Mouse (Mus musculus): ENCODE data around the gene Chst15. TPM values are rescaled to one million over a fixed set of nuclear protein-coding genes. Genes with fewer than 3 reads are reported as not detected.
A peak's percentile ranks its signal among the peaks of the same experiment; 100 is the strongest.

The Chst15 gene
- total RNA-seq, 2 experiments from 2014 or later = 11.8 to 12.4 TPM

DNA sequence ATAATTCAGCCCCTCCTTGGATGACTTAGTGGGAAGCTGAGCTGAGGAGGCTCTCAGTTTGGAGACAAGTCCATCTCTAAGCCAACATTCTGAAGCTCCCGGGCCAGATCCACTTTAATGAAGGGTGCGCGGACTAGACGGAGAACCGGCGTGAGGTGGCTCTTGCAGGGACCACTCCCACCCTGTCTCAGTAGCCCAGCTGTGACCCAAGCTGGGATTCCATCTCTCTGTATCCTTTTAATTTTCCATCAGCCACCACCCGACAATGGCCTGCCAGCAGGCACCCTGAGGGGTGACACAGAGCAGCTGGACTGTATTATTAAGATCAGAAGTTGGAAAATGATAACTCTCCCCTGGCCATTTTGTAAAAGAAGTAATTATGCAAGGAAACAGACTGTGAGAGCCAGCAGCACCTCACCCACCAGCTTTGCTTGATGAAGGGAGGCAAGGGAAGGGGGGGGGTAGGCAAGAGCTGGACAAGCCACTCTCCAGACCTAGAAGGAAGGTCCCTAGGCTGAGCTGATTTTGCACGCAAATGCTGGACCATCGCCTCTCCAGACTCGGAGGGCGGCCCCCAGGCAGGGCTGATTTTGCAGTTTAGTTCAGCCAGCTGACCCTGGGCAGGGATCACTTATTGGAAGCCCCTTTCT lies 20.4 kb upstream of the Chst15 start:
- no peak for DNase-seq
- intact Hi-C loops (cut with DNase I) = no loop called here

DNA sequence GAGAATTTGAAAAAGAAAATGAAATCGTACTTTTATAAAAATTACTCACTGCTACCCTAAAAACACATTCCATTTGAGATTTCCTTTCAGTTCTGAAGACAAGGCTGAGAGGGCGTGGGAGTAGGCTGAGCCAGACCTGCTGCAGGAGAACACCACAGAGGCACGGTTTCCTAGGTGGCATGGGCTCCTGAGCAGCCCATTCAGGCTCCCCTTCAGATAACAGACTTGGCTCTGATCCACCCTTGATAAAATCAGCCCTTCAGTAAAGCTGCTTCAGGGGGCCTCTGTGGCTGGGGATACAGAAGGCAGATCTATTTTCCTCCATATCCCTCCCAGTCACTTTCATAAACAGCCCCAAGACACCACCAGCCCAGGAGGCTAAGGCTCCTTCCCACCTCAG lies 19.8 kb upstream of the Chst15 start:
- intact Hi-C loops (cut with DNase I) = no loop called here
- no peak for DNase-seq

DNA sequence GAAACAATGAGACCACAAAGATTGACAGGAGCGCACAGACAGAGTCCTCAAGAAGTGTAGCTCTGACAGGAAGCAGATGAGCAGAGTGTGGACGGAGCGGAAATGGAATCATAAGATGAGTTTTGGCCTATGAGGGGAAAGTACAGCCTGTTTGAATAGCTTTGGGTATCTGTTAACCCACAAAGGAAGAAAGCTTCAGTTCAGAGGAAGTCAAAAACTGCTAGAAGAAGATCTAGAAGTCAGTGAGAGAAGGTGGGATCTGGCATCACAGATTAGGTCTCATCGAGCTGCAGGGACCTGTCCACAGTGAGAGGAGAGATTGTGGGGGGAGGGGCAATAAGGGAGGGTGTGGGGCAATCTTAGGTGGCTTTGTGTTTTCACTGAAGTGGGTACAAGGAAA lies 18.3 kb upstream of the Chst15 start:
- intact Hi-C loops (cut with DNase I) = no loop called here
- DNase-seq = no peak

DNA sequence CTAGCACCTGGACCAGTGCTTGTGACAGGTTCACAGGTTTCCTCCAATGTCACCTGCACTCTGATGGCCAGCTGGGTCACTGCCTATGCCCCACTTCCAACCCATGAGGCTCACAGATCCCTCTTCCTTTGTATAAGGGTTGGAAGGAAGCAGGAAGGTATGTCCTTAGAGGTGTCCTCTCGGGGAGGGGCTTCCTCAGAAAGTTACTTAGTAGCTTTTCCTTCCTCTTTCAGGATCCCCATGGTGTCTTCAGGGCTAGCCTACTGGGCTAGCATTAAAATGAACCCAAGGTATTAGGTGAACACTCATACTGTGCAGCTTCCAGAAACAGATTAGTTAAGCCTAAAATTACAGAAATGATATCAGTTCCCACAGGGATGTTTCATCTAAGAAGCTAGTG lies 16.1 kb upstream of the Chst15 start:
- no peak for DNase-seq
- intact Hi-C loops (cut with DNase I) = no loop called here

DNA sequence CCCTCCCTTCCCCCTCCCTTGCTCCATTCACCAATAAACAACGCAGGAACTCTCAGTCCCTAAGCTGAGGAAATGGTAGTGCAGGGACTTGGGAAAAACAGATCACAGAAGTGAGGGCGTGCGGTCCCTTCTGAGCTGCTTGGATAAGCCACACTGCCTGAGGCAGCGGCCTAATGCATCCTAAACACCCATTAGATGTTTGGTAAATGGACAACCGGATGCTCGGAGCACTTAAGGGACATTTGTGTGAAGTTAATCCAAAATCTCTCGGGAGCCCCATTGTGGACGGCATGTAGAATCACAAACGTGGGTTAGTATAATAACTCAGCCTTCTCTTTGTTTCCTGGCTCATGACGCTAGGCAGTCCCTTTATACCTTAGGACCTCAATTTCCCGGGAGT lies 15.1 kb upstream of the Chst15 start:
- intact Hi-C loops (cut with DNase I) = no loop called here
- no peak for DNase-seq

DNA sequence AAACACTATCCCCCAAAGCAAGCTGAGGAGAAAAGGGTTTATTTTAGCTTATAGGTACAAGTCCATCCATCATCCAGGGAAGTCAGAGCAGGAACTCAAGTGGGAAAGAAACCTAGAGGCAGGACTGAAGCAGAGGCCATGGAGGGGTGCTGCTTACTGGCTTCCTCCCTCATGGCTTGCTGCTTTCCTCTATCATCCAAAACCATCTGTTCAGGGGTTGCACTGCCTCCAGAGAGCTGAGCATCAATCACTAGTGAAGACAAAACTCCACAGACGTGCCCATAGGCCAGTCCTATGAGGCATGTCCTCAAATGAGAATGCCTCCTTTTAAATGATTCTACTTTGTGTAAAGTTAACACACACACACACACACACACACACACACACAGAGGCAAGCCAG lies 13.2 kb upstream of the Chst15 start:
- intact Hi-C loops (cut with DNase I) = no loop called here
- DNase-seq = no peak

DNA sequence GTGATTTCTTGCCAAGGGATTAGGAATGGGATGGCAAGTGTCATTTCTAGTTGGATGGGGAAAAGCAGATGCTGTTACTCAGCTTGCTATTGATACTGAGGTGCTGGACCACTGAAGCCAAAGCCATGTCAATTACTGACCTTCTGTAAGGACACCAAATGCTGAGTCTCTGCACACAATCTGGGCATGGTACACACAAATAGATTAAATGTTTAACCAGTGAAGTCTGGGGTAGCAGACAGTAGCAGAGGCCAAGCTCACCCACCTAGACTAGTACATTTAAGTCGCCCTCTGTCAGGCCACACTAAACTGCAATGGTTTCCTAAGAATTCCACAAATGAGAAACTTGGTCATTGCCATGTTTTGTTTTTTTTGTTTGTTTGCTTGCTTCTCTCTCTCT lies 11.6 kb upstream of the Chst15 start:
- intact Hi-C loops (cut with DNase I) = no loop called here
- no peak for DNase-seq

DNA sequence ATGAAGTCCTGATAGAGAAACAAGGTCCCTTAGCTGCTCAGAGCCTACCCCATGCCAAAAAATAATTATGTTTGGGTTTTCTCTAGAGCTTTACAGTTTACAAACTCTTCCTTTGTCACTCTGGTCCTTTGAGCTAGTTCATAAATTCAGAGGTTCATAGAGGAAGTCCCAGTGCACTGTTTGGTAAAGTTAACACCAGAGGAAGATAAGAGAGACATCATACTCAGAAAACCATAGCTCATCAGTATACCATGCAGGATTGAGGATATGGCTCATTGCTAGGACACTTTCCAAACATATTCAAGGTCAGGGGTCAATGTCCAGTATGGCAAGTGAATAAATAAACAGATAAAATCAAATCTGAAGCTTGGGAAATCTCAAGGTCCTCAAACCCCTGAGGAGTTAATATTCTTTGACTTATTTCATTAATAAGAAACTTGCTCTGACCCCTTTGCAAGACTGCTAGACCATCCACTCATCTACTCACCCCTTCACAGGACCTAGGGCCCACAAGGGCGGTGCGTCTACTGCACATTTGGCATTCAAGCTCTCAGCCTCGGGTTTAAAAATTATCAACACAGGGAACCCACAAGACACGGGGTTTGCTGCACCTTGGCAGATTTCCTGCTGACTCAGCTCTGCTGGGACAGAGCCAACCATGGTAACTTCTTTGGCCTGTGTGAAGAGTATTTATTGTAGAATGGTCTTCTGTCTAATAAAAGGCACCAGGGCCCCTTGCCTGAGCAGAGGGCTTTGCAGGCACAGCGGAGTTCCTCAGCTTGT lies 8.7 kb upstream of the Chst15 start:
- intact Hi-C loops (cut with DNase I) = no loop called here
- peak; percentile 53 to 73 for DNase-seq

DNA sequence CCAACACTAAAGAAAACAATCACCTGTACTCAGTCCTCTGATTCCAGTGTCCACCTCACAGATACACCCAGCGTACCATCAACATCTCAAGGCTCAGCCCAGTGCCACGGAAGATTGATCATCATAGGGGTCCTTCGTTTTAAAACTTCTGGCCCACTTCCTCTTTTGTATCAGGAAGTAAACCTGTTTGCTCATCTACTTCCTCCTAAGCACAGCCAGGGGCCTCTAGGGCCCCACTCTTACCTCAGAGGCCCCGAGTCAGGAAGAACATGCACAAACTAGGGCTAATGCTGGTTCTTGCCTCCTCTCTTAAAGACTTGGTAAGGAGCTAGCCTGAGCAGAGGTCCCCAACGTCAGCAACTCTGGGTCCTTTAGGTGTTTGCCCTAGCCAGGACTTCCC lies 6.4 kb upstream of the Chst15 start:
- no peak for DNase-seq
- intact Hi-C loops (cut with DNase I) = no loop called here

DNA sequence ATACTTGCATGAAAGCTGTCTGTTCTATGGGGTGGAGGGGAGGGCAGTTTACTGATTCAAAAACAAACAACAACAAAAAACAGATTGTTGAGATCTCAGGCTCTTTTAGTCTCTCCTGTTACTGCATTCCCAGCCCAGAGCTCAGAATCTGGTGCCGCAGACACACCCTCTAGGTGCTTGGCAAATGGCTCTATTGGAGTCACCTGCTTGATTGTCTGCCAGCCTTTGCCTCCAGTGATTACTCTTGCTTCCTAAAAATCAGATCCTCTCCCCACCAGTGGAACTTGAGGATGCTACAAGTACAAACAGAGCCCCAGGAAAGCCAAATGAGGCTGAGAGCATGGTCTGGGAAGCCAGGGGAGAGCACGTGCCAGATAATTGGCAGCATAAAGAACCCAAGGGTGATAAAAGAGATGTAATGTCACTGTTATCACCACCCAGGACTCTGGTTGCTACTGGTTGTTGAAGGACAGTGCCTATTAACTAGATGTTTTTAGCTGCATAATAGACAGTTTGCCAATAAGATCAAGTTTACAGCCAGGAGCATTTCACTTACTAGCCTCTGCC lies 4.4 kb upstream of the Chst15 start:
- intact Hi-C loops (cut with DNase I) = no loop called here
- DNase-seq = no peak

DNA sequence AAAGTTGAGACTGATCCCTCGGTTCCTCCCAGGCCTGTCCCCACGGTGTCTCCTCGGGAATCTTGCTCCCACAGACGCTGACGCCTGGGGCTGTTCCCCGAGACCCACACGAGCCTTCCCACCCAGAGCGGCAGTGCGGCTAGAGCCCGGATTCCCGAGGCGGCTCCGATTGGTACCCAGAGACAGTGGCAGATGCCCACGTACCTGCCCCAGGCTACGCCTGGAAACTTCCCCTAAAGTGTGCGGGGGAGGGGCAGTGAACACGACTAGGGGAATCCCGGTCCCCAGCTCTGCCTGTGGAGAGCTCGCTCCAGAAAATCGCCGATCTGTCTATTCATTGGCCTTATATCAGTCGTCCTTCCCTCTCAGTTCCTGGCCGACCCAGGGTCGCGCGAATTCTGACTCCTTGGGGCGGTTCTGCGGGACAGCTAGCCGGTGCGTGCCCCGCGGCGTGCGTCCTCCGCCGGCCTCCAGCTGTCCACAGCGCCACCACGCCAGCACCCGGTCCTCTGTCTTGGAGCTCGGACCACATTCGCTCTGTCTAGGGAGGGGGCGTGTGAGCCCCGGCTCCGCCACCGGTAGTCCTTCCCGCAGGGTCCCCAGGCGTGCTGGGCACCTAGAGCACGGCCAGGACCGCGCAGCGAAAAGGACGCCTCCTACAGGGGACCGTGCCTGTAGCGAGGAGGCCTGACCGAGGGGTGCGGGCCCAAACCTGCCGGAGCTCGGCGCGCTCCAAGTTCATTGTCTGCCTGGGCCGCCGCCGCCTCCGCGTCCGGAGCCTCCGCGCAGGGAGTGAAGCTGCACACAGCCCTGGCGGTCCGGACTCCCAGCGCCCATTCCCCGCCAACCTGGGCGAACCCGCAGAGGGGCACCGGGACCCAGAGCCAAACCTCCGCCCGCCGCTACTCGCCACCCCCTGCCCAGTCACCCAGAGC lies 660 bp downstream of the Chst15 start:
- intact Hi-C loops (cut with DNase I) = loop anchor here (2.0 to 5.0 kb wide), 3 partner anchors 64 to 234 kb away; no protein-coding TSS in a partner anchor
- peak; percentile 72 to 73 for DNase-seq

DNA sequence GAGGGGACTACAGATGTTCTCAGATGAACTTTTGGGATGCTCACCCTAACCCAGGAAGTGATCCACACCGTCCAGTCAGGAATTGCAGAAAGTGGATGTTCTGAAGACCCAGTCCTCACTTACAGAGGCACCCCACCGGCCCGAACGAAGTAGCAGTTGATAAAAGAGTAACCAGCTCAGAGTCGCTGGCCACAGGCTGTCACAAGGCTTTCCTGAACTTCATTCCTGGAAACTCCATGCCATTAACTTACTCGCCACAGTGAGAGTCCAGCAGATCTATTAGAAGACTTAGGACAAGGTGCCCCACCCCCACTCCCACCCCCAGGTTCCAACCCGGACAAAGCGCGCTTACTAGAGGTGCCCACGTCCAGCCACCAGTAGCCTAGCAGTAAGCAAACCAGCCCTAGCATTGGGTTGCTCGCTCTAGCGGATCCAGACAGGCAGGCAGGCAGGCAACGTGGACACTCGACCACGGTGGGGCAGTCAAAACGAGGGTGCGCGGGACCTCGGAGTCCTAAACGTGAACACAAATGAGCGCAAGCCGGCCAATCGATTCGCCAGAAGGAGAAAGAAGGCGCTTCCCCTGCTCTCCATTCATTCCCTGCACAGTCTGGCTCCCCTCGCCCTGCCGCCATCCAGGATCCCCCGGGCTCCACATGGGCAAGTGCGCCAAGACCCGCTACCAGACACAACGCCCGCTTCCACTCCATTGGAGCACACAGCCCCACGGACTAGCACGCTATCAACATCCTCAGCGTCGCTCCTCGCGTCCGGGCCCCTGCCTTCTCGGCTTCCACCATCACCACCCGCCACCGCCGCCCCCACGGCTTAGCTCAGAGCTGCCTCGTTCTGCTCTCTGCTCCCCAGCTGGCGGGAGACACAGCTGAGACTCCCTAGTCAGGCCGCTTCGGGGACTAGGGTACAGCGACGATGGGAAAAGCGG lies 1.6 kb downstream of the Chst15 start:
- intact Hi-C loops (cut with DNase I) = loop anchor here (2.0 to 5.0 kb wide), 4 partner anchors 63 to 235 kb away; no protein-coding TSS in a partner anchor
- peak; percentile 69 to 79 for DNase-seq

DNA sequence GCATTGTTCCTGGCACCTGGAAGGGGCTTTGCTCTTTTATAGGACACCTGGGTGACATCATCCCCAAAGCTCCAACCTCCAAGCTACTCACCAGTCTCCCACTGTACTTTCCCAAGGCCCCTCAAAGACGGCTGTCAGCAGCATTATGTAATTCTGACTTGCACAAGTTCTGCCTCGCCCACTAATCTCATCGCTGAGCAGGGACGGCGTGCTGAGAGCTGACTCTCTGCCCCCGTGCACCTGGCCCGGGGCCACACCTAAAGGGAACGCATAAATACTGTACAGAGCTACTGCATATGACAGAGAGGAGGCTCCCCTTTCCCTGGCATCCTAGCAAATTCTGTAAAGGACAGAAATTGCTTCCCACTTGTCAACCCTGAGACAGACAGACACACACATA lies 4.6 kb downstream of the Chst15 start:
- intact Hi-C loops (cut with DNase I) = no loop called here

DNA sequence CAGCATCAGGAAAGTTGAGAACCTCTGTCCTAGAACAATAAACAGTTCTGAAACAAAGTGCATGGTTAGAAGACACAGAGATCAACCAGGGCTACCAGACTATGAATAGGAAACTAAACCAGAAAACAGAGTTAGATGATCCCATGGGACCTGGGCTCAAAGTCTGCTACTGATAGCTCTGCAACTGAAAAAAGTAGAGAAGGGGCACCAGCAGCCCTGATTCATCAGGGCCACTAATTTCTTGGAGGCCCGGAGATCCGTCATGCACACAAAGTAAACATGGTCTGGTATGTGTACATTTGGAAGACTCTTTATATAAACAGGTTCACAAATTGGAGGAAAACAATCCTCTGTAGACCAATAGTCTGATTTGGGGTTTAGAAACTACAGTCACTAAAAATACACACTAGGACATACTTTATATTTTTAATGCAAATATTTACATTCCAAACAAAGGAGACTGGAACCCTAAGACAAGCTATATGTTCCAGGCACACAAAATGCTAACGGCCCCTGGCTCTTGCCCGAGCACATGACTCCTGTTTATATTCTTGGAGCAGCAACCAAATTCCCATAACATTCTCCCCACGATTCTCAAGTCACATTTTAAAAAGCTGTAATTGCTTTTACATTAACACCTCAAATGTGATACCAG lies 8.4 kb downstream of the Chst15 start:
- no peak for DNase-seq
- intact Hi-C loops (cut with DNase I) = no loop called here

More for the DNA sequence above, 4.6 kb downstream of the Chst15 start:
- DNase-seq = no peak

DNA sequence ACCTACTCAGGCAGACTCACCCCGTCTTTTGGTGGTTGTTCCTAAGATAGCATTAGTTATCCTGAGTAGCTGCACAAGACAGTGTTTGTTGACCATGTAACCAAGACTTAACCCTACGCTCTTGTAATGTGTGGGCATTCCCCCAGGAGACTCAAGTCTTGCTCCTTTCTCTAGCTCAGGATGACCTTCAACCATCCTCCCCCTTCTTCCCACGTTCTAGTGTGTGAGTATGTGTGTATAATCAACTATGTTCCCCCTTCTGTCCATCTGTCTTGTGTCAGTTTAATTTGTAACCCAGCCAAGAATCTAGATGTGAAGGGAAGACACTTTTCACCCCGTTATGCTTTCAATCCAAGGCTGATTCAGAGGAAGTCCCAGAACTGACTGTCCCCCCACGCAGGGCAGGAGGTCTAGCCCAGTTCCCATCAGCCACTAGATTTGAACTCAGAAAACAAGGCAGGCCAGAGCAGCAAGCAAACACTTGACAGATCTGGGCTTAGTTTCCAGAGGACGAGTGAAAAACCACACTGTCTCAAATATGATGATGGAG lies 9.2 kb downstream of the Chst15 start:
- intact Hi-C loops (cut with DNase I) = no loop called here
- DNase-seq = no peak

DNA sequence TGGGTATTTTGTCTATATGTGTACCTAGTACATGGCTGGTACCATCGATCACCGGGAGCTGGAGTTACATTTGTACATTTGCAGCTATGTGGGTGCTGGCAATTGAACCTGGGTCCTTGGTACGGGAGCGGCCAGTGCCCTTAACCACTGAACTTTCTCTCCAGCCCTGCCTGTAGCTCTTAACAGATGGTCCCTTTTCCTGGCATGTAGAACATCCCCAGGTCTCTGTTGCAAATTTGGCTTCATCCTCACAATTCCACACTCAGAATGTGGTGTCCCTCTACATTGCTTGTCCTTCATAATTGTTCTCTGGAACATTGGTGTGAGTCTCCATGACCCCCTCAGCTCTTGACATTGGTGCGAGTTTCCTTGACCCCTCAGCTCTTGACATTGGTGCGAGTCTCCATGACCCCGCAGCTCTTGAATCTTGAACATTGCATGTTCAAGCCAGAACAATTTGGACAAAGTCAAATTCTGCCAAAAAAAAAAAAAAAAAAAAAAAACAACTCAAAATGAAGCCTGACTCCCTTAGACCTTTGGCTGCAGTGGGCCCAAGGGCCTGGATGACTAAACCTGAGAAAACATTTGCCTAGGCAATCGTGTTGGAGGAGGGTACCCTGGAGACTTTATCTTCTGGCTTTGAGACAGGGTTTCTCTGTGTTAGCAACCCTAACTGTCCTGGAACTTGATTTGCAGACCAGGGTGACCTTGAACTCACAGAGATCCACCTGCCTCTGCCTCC lies 10.2 kb downstream of the Chst15 start:
- intact Hi-C loops (cut with DNase I) = no loop called here
- DNase-seq = no peak

DNA sequence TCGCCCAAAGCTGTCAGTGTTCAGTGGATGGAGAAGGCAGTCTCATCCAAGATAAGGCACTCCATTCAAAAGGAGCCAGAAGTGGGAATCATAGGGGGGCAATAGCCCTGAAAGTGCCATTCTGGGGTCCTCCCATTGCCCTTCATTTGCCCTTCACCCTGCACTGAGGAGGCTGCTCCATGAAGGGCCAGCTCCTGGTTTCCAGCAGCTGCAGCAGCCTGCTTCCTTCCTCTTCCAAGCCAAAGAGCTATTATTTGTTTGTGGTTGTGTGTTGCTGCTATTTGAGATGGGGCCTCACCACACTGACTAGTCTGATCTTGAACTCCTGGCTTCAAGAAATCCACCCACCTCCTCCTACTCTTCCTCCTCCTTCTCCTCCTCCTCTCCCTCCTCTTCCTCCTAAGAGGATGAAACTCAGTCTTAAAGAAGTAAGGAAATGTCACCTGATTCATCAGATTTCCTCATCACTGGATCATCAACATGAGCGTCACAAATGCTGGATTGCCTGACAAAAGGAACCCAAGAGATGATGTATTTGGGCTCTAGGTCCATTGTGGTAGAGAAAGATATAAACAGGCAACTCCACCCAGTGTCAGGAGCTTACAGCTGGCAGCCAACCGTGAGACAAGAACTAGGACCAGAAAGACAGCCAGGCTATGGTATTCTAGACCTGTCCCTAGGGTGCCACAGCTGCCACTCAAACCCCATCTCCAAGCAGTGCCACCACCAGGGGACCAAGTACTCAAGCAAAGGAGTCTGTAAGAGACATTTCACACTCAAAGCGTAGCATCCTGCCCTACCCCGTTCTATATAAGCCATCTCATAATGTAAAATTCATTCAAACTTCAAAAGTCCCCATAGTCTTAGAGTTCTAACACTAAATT lies 11.3 kb downstream of the Chst15 start:
- DNase-seq = no peak
- intact Hi-C loops (cut with DNase I) = no loop called here

Measured in heart, postnatal 14 days (tissue).